Mouse (Mus musculus) brain, embryonic 18.5 days (tissue): ENCODE measurements around the gene Gm3095.
"Not testable (repeated sequence)": the region's sequence is repeated elsewhere in the genome, so short reads cannot be mapped to it uniquely, and the experiment has no call there.

Experiments used
- DNase-seq: peaks from one replicate; pipeline ENCODE4 v3.0.0-alpha.2; 2012; ENCODE audit warnings: low read depth, low spot score

Gm3095 gene

GRCm38 (mm10) chr14:3963247-3963646, at the start of gene Gm3095:
TSS of gene Gm3095 (plus strand) at chr14:3963547.
- not testable (repeated sequence) for DNase-seq

- DNase-seq = not testable (repeated sequence)
These were observed 31.9 kb upstream of the Gm3095 start, which contains the start of gene Gm3029 for GRCm38 (mm10) chr14:3931456-3931855. TSS of gene Gm3029 (plus strand) at chr14:3931756.

GRCm38 (mm10) chr14:3998094-3998493, 34.7 kb downstream of the Gm3095 start, which contains the start of gene Gm3099:
TSS of gene Gm3099 (plus strand) at chr14:3998394.
- DNase-seq = not testable (repeated sequence)
